Mouse (Mus musculus): ENCODE data around the gene Ambra1.
"Not testable (repeated sequence)": the region's sequence is repeated elsewhere in the genome, so short reads cannot be mapped to it uniquely, and the experiment has no call there.

Gene Ambra1

DNA sequence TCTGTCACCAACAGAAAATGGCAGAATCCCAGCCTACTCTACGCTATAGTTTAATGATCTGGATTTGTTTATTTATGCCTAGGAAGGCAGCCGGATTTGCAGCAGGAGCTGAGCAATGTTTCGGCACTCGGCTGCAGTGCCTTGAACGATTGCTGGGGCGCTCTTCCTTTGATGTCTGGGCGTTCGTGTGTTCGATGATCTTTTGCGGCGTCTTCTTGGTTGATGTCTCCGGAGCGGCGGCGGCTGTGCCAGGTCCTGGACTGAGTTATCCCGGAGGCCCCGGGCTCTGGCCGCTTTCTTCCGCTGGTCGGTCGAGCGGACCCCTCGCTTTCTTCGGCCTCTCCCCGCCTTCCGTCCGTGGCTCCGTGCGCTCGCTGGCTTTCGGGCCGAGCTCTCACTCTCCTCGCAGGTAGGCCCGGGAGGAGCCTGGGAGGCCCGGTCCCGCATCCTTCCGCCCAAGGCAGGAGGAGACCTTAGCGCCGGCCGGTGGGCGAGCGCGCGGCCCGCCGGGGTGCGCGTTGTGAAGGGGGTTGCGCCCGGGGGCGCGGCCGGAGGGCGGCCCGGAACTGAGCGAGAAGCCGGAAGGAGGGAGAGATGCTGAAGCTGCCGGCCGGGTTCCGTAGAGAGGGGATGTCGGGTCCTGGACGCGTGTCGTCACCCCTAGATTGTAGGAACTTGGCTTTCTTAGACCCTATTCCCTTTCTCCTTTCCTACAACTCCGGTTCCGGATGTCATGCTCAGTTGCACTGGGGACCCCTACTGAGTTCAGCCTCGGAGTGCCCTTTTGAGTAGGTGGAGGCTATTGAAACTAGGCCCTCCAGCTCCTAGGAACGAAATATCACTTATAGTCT lies at the start of gene Ambra1:
Ambra1 (plus strand) TSS at position 164 of the 851 bp plus-strand sequence.
- peak; percentile 87 for DNase-seq

GRCm38 (mm10) chr2:91682850-91683249 lies 47.1 kb upstream of the Ambra1 start:
- no peak for DNase-seq

DNA sequence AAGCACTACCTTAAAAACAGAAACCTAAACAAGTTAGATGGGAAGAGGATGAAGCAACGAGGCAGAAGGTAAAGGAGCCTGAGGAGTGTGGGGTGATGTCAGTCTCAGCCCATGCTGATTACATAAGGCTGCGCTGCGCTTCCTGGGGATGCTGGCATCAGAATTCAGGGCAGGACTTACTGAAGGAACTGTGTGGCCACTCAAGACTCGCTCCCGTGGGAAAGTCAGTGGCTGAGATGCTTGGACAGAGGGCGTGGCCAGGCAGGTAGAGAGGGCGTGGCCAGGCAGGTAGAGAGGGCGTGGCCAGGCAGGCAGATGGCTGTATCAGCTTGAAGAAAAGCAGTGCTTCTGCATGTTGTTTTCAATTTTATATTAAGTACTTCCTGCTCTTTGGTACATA lies 46.0 kb upstream of the Ambra1 start:
- DNase-seq: no peak

- no peak for DNase-seq
Observed at GRCm38 (mm10) chr2:91689452-91689851, 40.5 kb upstream of the Ambra1 start.

DNA sequence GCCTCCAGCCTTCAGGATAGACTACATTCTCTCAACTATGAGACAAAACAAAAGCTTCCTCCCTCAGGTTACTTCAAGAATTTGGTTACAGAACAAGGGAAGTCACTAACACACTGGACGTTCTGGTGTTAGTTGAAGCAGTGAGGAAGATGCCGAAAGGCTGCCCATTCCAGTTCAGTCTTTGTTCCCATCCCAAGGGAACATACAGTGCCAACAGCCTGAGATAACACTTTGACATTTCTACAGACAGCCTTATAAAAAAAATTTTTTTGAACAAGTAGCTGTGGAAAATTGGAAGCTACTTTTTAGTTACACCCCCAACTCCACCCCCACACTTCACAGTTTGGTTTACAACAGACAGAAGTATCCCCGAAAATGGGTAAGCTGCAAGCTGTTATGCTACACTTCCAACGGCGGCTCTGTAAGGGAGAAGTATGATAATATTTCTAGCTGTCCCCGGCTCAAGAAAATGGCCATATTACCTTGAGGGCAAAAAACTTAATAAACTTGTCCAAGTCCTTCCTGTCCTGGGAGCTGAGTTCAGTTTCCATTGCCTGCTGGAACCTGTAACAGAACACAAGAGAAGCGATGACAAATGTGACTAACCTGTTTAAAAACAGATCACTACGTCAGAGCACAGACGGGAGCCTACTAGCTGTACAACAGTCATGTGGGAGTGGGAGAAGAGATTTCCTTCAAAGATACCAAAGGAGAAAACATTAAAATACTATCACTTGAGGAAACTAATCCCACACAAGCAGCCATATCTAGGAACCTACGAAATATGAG lies 34.3 kb upstream of the Ambra1 start:
- no peak for DNase-seq

GRCm38 (mm10) chr2:91696225-91696590 lies 33.7 kb upstream of the Ambra1 start:
- no peak for DNase-seq

- DNase-seq: no peak
Observed at GRCm38 (mm10) chr2:91699225-91699624, 30.7 kb upstream of the Ambra1 start.

DNA sequence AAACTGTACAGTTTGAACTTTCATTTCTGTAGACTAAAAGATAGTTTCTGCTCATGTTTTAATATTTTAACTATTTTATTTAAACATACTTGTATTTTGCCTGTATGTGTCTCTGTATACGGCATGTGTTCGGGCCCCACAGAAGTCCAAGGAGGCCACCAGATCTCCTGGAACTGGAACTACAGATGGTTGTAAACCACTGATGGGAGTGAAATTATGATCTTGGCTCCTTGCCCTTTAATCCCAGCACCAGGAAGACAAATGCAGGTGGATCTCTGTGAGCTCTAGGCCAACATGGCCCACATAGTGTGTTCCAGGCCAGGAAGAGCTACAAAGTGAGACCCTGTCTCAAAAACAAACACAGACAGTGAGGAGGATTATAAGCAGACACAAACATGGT lies 28.6 kb upstream of the Ambra1 start:
- no peak for DNase-seq

- DNase-seq: no peak
Observed at GRCm38 (mm10) chr2:91705736-91706135, 24.2 kb upstream of the Ambra1 start.

GRCm38 (mm10) chr2:91706456-91706855 lies 23.5 kb upstream of the Ambra1 start:
- DNase-seq: no peak

GRCm38 (mm10) chr2:91708361-91708760 lies 21.6 kb upstream of the Ambra1 start:
- no peak for DNase-seq

DNA sequence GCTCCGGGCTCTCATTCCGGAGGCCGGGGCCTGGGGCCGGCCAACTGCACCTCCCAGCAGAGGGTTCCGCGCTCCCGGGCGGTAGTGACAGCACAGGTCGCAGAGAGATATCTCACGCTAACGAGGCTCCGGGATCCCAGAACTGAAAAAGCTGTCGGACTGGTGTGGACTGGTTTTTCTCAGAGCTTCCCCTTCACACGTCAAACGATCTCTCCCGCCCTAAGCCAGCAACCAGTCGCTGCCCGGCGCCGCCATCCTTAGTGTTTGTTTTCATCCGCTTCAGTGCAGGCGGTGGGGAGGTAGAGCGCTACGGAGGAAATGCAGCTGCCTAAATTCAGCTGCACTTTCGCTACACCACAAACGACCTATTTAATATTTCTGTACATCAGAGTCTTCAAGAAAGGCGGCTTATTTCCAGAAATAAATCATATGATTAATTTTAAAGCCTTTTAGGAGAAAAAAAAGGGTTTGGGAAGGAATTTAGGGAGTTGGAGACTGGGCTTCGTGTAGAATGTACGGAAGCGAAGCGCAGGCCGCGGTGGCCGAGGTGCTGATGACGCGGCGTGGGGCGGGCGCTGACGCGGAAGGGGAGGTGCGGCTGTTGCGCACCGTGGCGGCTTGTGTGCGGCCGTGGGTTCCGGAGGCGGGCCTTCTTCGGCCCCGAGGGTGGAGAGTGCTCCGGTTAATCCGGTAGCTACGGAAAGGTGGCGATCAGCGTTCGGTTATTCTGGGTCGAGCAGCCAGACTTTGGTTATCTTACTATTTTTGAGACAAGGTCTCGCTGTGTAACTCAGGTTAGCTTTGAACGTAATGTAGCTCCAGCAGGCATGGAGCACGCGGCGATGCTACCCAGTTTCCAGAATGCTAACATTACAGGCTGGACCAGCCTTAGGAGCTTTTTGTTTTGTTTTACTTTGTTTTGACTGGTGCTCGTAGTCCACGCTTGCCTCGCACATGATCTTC lies 19.4 kb upstream of the Ambra1 start, which contains the start of the genes Atg13 and Harbi1:
Atg13 (minus strand) TSS at position 305 of the 963 bp plus-strand sequence.
Harbi1 (plus strand) TSS at position 581 of the 963 bp plus-strand sequence.
- DNase-seq: peak; percentile 93

DNA sequence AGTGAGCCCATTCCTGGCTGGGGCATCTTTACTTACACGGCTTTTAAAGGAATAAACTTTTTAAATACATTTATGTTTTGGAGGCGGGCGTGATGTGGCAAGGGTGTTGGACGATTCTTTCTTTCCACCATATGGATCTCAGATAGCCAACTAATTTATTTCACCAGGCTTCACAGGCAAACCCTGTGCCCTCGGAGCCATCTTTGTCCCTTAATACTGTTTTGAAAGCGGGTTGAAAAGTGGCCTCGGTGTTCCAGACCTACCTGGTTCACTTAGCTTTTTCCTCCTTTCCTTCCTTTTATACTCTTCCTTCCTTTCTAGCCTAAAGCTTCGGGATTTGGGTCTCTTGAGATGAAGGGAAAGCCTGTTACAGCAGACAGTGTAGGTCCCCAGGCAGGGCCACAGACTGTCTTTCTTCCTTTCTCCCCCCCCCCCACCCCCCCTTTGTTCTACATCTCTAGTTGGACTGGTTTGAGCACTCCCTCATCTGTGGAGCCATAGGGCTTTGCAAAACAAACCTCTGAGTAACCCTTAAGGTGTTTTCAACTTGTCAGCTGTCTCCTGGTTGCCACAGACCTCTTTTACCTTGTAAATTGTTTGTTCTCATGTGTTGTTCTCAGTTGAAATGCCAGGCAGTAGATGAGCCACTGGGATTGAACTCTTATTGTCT lies 18.5 kb upstream of the Ambra1 start:
- no peak for DNase-seq

DNA sequence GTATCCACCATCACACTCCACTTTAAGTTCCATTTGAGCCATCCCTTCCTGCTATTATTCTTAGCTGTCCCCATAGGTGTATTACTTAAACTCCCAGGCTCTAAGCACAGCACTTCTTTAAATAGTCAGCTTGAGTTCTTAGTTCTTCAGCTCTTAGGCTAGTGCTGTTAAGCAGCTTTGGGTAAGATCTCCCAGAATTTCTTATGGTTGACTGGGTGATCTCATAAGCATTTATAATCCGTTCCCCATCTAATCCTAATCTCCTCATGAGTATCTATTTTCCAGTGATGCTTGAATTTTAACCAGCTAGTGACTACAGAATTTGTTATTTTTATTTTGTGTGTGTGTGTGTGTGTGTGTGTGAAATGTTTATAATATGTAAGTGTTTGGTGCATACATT lies 15.0 kb upstream of the Ambra1 start:
- DNase-seq: no peak

- peak; percentile 46 for DNase-seq
Observed at GRCm38 (mm10) chr2:91718276-91718675, 11.7 kb upstream of the Ambra1 start.

- DNase-seq: no peak
Observed at GRCm38 (mm10) chr2:91723382-91723781, 6.6 kb upstream of the Ambra1 start.

DNA sequence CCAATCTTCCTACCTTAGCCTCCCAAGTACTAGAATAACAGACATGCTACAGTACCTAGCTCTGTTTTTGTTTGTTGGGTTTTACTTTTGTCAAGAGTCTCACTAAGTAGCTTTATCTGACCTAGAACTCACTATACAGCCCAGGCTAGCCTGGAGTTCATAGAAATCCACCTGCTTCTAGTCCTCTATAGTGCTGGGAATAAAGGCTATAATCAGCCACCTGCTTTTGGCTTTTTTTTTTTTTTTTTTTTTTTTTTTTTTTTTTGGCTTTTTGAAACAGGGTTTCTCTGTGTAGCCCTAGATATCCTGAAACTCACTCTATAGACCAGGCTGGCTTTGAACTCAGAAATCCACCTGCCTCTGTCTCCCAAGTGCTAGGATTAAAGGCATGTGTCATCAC lies 6.0 kb upstream of the Ambra1 start:
- no peak for DNase-seq

DNA sequence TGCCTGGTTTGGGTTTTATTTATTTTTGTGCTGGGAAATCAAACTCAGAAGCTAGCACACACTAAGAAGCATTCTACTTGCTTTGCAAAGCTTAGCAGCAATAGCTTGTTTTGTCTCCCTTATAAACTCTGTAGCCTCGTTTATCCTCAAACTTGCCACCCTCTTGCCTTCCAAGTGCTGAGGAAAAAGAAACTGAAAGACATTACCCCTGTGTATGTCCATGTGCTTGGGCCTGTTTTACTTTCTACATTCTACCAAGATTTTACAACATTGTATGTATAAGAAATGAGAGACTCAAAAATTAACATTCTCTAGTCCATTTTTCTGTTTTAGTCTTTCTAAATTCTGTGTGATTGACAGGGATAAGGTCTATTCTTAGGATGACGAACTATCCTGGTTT lies 5.2 kb upstream of the Ambra1 start:
- DNase-seq: no peak

- not testable (repeated sequence) for DNase-seq
Observed at GRCm38 (mm10) chr2:91725476-91725875, 4.5 kb upstream of the Ambra1 start.

DNA sequence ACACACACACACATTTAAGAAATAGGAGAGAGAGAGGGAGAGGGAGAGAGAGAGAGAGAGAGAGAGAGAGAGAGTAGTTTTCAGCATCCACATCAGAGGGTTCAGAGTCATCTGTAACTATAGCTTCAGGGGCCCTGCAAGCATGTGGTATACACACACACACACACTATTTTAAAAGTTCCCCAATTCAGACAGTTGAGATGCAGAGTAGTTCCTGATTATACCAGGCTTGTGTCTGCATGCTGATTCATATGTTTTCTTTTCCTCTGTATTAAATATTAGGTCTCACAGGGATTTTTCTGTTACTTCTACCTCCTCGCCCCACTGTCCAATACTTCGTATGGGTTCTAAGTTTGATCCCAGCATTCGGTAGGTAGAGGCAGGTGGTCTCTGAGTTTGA lies 2.9 kb upstream of the Ambra1 start:
- DNase-seq: no peak

DNA sequence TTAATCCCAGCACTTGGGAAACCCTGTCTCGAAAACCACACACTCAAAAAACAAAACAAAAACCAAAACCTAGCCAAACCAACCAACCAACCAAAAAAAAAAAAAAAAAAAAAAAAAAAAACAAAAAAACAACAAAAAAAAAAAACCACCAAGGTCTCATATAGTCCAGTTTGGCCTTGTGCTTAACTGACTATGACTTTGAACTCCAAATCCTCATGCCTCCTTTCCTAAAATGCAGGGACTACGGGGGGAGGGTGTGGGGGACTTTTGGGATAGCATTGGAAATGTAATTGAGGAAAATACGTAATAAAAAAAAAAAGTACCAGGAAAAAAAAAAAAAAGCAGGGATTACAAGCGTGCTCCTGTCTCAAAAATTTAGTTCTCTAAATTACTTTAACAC lies 363 bp upstream of the Ambra1 start:
- DNase-seq: no peak

DNA sequence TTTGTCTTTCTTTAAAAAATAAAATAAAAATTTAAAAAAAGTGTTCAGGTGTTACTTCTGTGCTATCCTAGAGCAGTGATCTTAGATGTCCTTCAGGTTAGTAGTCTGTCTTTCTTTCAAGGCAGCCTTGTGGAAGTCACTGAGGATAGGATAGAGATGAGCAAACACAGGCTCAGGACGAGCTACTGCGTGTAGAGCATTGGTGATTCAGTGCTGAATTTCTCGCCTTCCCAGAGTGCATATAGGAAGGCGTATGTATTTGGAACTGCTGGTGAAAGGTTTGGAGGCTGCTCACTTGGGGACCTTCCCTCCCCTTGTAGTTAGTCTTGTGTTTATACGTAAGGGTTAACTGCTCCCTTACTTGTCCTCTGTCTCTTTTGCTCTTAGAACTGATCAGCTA lies 5.3 kb downstream of the Ambra1 start:
- DNase-seq: no peak

Measured in kidney, adult 18-20 months (tissue).